Mouse (Mus musculus) ES-Bruce4 (cell line): ENCODE results near the gene Tiam1.

ENCODE experiments used
- CTCF ChIP-seq: IDR thresholded peaks from one replicate; pipeline ENCODE4 v1.8.1; 2011; ENCODE audit warnings: low read depth, low read length
- POLR2A ChIP-seq: IDR thresholded peaks from one replicate; pipeline ENCODE4 v1.8.1; 2011; ENCODE audit warnings: low read length; ENCODE audit not compliant: insufficient read depth

GRCm38 (mm10) chr16:90052409-90052808 lies 91.2 kb downstream of the Tiam1 start:
- no peak for TF ChIP-seq CTCF
- TF ChIP-seq POLR2A: no peak
